Mouse (Mus musculus) heart, adult 2 months (tissue): ENCODE measurements around the gene Thoc3. TPM values are rescaled to one million over a fixed set of nuclear protein-coding genes. Genes with fewer than 3 reads are reported as not detected.
A peak's percentile ranks its signal among the peaks of the same experiment; 100 is the strongest.

ENCODE experiments used
- DNase-seq, 2 experiments: peaks; one replicate each; pipeline ENCODE4 v3.0.0; 2021
- H3K27ac ChIP-seq: fragments of 200-600 bp; 2 replicates; pipeline ENCODE4 v1.8.1; 2022
- H3K27me3 ChIP-seq: fragments of 200-500 bp; 2 replicates; pipeline ENCODE4 v1.6.1; 2012; ENCODE audit warnings: mild to moderate bottlenecking, low read length, inconsistent platforms, mixed read lengths; ENCODE audit not compliant: control insufficient read depth, insufficient read depth
- H3K36me3 ChIP-seq: fragments of 200-500 bp; 2 replicates; pipeline ENCODE4 v1.6.1; 2012; ENCODE audit warnings: low read length, inconsistent platforms; ENCODE audit not compliant: control insufficient read depth, insufficient read depth
- H3K4me1 ChIP-seq: fragments of 200-500 bp; 2 replicates; pipeline ENCODE4 v1.6.1; 2011; ENCODE audit warnings: low read length; ENCODE audit not compliant: control insufficient read depth, insufficient read depth
- H3K4me3 ChIP-seq: fragments of 200-600 bp; 2 replicates; pipeline ENCODE4 v1.8.1; 2022
- H3K79me2 ChIP-seq: fragments of 200-500 bp; replicated peaks from 2 replicates; pipeline ENCODE4 v1.6.1; 2012; ENCODE audit warnings: mild to moderate bottlenecking, inconsistent platforms, low read length, moderate library complexity, mixed read lengths; ENCODE audit not compliant: control insufficient read depth, insufficient read depth
- H3K9ac ChIP-seq: fragments of 200-500 bp; 2 replicates; pipeline ENCODE4 v1.6.1; 2012; ENCODE audit warnings: low read depth, mild to moderate bottlenecking, control low read depth, inconsistent platforms, low read length, mixed read lengths
- CTCF ChIP-seq: fragments of 200-600 bp; IDR thresholded peaks from 2 replicates; pipeline ENCODE4 v1.8.1; 2022; ENCODE audit warnings: antibody characterized with exemption, mild to moderate bottlenecking, moderate library complexity
- EP300 ChIP-seq: fragments of 200-500 bp; IDR thresholded peaks from 2 replicates; pipeline ENCODE4 v1.6.1; 2011; ENCODE audit warnings: low read depth, low read length, control low read depth; ENCODE audit not compliant: insufficient read depth
- POLR2A ChIP-seq: fragments of 200-500 bp; IDR thresholded peaks from 2 replicates; pipeline ENCODE4 v1.6.1; 2011; ENCODE audit warnings: mild to moderate bottlenecking, low read depth, low read length, control low read depth; ENCODE audit not compliant: insufficient read depth
- WGBS: fragments of 180-500 bp; shearing (Covaris S2); methylation state at CpG from one replicate; pipeline ENCODE4 v1.1.7; 2018; 5-methylcytosine and 5-hydroxymethylcytosine counted together
- intact Hi-C: fragments of 180-260 bp; cut with DNase I; formaldehyde crosslinking; loops from one replicate; pipeline ENCODE4 v1.15.1; 2025
- polyA plus RNA-seq: library from polyadenylated mRNA; depleted of rRNA; stranded (reverse); fragments of >200 nt; gene quantifications from 2 replicates; pipeline ENCODE4 v1.2.3, GENCODE M21; 2012
- total RNA-seq, 2 experiments: library from RNA; stranded (reverse); gene quantifications; 2 replicates each; pipeline ENCODE4 v1.2.3; 2021

The Thoc3 gene
- total and polyA plus RNA-seq, 3 experiments: 10.7 to 20.6 (median 19.3) TPM

GRCm38 (mm10) chr13:54479286-54479685 is 10.6 kb upstream of the Thoc3 start:
- no peaks in the 10 kb centered on the region for H3K27me3 ChIP-seq
- no peaks in the 10 kb centered on the region for H3K79me2 ChIP-seq
- no peak for DNase-seq
- H3K27ac ChIP-seq: no peak overlapping the region
- H3K4me1 ChIP-seq: no peaks in the 10 kb centered on the region
- no peak overlapping the region for H3K9ac ChIP-seq
- intact Hi-C loops: no loop called here
- H3K4me3 ChIP-seq: no peak overlapping the region
- no peak for TF ChIP-seq EP300
- no peak for TF ChIP-seq POLR2A
- no peak for TF ChIP-seq CTCF
- no peaks in the 10 kb centered on the region for H3K36me3 ChIP-seq
- WGBS: 35% methylated on average over 3 of the region's 3 CpGs

DNA sequence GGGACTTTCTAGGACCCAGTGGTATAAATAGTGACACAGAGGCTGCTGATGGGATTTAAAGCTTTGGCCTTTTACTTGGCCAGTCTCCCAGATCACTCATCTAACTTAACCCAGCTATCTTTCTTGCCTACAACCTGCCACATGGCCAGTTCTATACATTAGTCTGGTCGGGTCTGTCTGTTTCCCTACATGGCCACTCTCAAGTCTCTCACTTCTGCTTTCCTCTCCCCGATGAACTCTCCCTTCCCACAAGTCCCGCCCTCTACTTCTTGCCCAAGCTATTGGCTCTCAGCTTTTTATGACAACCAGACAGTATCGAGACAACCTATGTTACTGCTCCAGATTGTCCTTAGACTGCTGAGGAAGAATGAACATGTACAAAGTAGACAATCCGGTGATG is 7.1 kb upstream of the Thoc3 start:
- intact Hi-C loops: no loop called here
- peak in 1 of 2 experiments; percentile 17 for DNase-seq
- no peak overlapping the region for H3K4me3 ChIP-seq
- H3K4me1 ChIP-seq: no peaks in the 10 kb centered on the region
- TF ChIP-seq CTCF (no peak), POLR2A (no peak), EP300 (no peak)
- H3K36me3 ChIP-seq: no peaks in the 10 kb centered on the region
- H3K27ac ChIP-seq: no peak overlapping the region
- H3K27me3 ChIP-seq: no peaks in the 10 kb centered on the region
- H3K9ac ChIP-seq: no peak overlapping the region
- WGBS: 63% methylated on average over 5 of the region's 5 CpGs
- H3K79me2 ChIP-seq: no peaks in the 10 kb centered on the region

DNA sequence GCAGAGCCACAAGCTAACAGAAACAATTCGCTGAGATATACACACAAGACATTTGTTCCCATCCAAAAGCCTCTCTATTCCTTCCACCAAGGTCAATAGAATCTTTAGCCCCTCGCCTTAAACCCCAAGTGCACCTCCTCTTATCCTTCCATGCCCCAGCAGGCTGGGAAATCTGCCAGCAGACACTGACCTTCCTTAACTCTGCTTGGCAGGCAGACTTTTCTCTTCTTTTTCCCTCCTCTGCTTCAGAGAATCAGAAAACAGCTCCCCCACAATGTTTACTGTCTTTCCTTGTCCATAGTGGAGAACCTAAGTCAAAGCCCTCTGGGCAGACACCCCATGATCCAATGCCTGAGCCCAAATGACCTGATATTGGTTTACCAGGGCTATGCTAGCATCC is 6.3 kb upstream of the Thoc3 start:
- no peaks in the 10 kb centered on the region for H3K79me2 ChIP-seq
- no peaks in the 10 kb centered on the region for H3K36me3 ChIP-seq
- H3K4me1 ChIP-seq: no peaks in the 10 kb centered on the region
- H3K27ac ChIP-seq: no peak overlapping the region
- intact Hi-C loops: no loop called here
- no peaks in the 10 kb centered on the region for H3K27me3 ChIP-seq
- 62% methylated on average over 2 of the region's 2 CpGs for WGBS
- no peak for DNase-seq
- H3K9ac ChIP-seq: no peak overlapping the region
- TF ChIP-seq CTCF (no peak), EP300 (no peak), POLR2A (no peak)
- no peak overlapping the region for H3K4me3 ChIP-seq

DNA sequence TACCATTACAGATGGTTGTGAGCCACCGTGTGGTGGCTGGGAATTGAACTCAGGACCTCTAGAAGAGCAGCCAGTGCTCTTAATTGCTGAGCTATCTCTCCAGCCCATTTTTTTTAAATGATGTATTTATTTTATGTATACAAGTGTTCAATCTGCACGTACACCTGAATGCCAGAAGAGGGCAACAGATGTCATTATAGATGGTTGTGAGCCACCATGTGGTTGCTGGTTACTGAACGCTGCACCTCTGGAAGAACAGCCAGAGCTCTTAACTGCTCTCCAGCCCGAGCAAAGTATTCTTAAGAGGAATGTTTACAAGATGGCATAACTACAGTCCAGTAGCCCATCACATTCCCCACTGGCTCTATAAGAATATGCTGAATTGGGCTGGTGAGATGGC is 3.3 kb upstream of the Thoc3 start:
- Histone ChIP-seq H3K4me1 (peaks cover 2% of the 10 kb centered on the region), H3K79me2 (peaks cover 2% of the 10 kb centered on the region; the same call in 1 of the 2 replicates), H3K27ac (no peak overlapping the region), H3K27me3 (no peaks in the 10 kb centered on the region), H3K36me3 (no peaks in the 10 kb centered on the region), H3K9ac (no peak overlapping the region), H3K4me3 (no peak overlapping the region)
- intact Hi-C loops: no loop called here
- no peak for DNase-seq
- TF ChIP-seq POLR2A (no peak), CTCF (no peak), EP300 (no peak)
- WGBS: 80% methylated on average over 4 of the region's 4 CpGs

- Histone ChIP-seq H3K4me1 (peaks cover 2% of the 10 kb centered on the region), H3K36me3 (no peaks in the 10 kb centered on the region), H3K79me2 (peaks cover 2% of the 10 kb centered on the region; the same call in 1 of the 2 replicates), H3K27ac (peak overlapping the region; percentile 69), H3K9ac (no peak overlapping the region), H3K27me3 (no peaks in the 10 kb centered on the region), H3K4me3 (peak overlapping the region; percentile 93)
- TF ChIP-seq POLR2A (no peak), CTCF (no peak), EP300 (no peak)
- WGBS: 13% methylated on average over 4 of the region's 4 CpGs
- intact Hi-C loops: loop anchor here (5.0 kb wide), 4 partner anchors 153 to 1068 kb away; partner anchors contain the start of genes Ddx41, Faf2 and Rnf44
- DNase-seq: no peak
Observed at GRCm38 (mm10) chr13:54469012-54469354, 334 bp upstream of the Thoc3 start.

- intact Hi-C loops: no loop called here
- Histone ChIP-seq H3K27me3 (no peaks in the 10 kb centered on the region), H3K4me3 (no peak overlapping the region), H3K27ac (no peak overlapping the region), H3K4me1 (no peaks in the 10 kb centered on the region), H3K36me3 (no peaks in the 10 kb centered on the region; the same call in 1 of the 2 replicates), H3K9ac (no peak overlapping the region), H3K79me2 (no peaks in the 10 kb centered on the region)
- WGBS: 70% methylated on average over 4 of the region's 4 CpGs
- no peak for TF ChIP-seq EP300
- TF ChIP-seq CTCF: no peak
- TF ChIP-seq POLR2A: no peak
- no peak for DNase-seq
Observed at GRCm38 (mm10) chr13:54459282-54459681, 9.4 kb downstream of the Thoc3 start.
